Comparison of ENCODE assay signal across 1 mouse cellular context in the genomic region with DNA sequence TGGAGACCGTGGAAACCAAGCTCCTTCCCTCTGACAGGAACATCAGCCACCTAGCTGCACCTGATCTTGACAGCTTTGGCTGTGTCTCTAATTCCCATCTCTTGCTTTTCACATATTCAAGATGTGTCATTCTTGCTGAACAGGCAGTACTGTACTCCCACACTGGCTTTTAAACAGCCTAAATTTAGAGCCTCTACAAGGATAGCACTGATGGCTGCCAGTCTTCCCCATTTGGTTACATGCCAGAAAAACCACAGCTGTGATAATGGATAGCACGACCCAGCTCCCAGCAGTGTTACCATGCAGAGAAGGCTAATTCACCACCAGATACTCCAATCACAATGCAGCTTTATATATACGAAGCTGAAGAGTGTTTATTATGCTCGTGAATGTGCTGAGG.
TF ChIP-seq lines count a peak whose summit lies in the region.

No protein-coding gene starts in this region.

TF ChIP-seq in MEL, 35 proteins besides CTCF, POLR2A, EP300 and RAD21 (continued from another document):
- TF ChIP-seq RCOR1 (IDR thresholded peaks at IDR 0.05; ENCODE audit: low read depth, low read length): peak; percentile 65; the same call in 1 of the 2 replicates
